Mouse (Mus musculus) cortical plate, adult 2 months (tissue): Measurements from ENCODE around the gene Phf5a. TPM values are rescaled to one million over a fixed set of nuclear protein-coding genes. Genes with fewer than 3 reads are reported as not detected.

Experiments
- H3K27ac ChIP-seq: fragments of 200-500 bp; 2 replicates; pipeline ENCODE4 v1.5.1; 2012; ENCODE audit warnings: low read length, control low read depth, inconsistent platforms; ENCODE audit not compliant: insufficient read depth
- H3K4me1 ChIP-seq: fragments of 200-500 bp; 2 replicates; pipeline ENCODE4 v1.6.1; 2011; ENCODE audit warnings: low read length; ENCODE audit not compliant: control insufficient read depth, insufficient read depth
- H3K4me3 ChIP-seq: fragments of 200-500 bp; 2 replicates; pipeline ENCODE4 v1.5.1; 2011; ENCODE audit warnings: mild to moderate bottlenecking, low read length, control low read depth; ENCODE audit not compliant: insufficient read depth
- CTCF ChIP-seq: fragments of 200-500 bp; IDR thresholded peaks from 2 replicates; pipeline ENCODE4 v1.5.1; 2011; ENCODE audit warnings: mild to moderate bottlenecking, control low read depth, low read length; ENCODE audit not compliant: insufficient read depth; ENCODE audit errors: extremely low read depth
- POLR2A ChIP-seq: fragments of 200-500 bp; IDR thresholded peaks from 2 replicates; pipeline ENCODE4 v1.6.1; 2011; ENCODE audit warnings: mild to moderate bottlenecking, low read length, control low read depth; ENCODE audit not compliant: insufficient read depth; ENCODE audit errors: extremely low read depth
- polyA plus RNA-seq: library from polyadenylated mRNA; depleted of rRNA; stranded (reverse); fragments of >200 nt; gene quantifications from 2 replicates; pipeline ENCODE4 v1.2.3, GENCODE M21; 2012

Phf5a gene
- polyA plus RNA-seq, 1 experiment = 53.3 TPM

DNA sequence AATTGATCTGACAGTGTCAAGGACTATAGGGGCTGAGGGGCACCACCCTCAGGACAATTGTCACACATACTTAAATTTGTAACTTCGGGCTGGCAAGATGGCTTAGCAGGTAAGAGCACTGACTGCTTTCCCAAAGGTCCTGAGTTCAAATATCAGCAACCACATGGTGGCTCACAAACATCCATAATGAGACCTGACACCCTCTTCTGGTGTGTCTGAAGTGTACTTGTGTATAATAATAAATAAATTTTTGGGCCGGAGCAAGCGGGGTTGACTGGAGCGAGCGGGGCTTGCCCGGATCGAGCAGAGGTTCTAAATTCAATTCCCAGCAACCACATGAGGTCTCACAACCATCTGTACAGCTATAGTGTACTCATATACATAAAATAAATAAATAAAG, 31.4 kb downstream of the Phf5a start:
- TF ChIP-seq CTCF (no peak), POLR2A (no peak)
- H3K27ac ChIP-seq = peak overlapping the region; percentile 6; the same call in 1 of the 2 replicates
- peaks cover 8% of the 10 kb centered on the region for H3K4me1 ChIP-seq
- no peak overlapping the region for H3K4me3 ChIP-seq

GRCm38 (mm10) chr15:81839634-81840033, 32.1 kb downstream of the Phf5a start:
- Histone ChIP-seq H3K4me3 (no peak overlapping the region), H3K4me1 (peaks cover 8% of the 10 kb centered on the region), H3K27ac (peak overlapping the region; percentile 75)
- peak; percentile 41; the same call in 1 of the 2 replicates for TF ChIP-seq POLR2A
- no peak for TF ChIP-seq CTCF

GRCm38 (mm10) chr15:81838554-81839235, 33.0 kb downstream of the Phf5a start:
- Histone ChIP-seq H3K27ac (peak overlapping the region; percentile 76; the same call in 1 of the 2 replicates), H3K4me1 (peaks cover 8% of the 10 kb centered on the region), H3K4me3 (no peak overlapping the region)
- no peak for TF ChIP-seq POLR2A
- TF ChIP-seq CTCF = no peak

GRCm38 (mm10) chr15:81836966-81837920, 34.5 kb downstream of the Phf5a start:
- H3K4me1 ChIP-seq = peaks cover 8% of the 10 kb centered on the region
- H3K4me3 ChIP-seq = no peak overlapping the region
- no peak for TF ChIP-seq CTCF
- TF ChIP-seq POLR2A = no peak
- H3K27ac ChIP-seq = peak overlapping the region; percentile 96

DNA sequence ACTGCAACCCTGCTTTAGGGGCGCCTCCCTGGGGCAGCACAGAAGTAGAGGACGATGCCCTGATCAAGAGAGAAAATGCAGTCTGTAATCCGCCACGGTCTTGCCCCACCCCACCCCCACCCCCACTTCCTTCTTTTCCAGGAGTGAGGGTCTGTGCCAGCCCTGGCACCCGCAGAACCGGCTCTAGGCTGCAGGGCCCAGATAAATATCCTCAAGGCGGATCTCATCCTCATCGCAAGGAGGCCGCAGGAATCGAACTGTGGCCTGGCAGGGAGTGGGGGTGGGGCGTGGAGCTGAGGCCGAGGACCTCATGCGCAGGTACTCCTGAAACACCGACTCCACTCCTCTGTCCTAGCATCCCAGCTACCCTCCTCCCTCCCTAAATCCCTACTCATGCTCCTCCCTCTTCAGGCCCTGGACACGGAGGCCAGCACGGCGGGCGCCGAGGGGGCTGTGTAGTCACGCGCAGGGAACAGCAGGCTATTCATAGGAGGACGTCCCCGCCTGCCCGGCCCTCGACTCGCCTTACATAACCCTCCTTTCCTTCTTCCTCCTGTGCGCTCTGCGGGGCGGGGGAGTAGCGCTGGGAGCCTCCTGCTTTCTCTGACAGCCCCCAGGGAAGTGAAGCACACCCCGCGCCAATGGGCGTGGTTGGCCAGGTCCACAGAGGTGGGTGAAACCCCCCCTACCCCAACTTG, 35.4 kb downstream of the Phf5a start:
- peaks cover 8% of the 10 kb centered on the region for H3K4me1 ChIP-seq
- H3K4me3 ChIP-seq = peak overlapping the region; percentile 21
- H3K27ac ChIP-seq = peak overlapping the region; percentile 96
- TF ChIP-seq POLR2A (peak; percentile 87), CTCF (no peak)

GRCm38 (mm10) chr15:81835007-81835880, 36.5 kb downstream of the Phf5a start:
- H3K27ac ChIP-seq = peak overlapping the region; percentile 36
- TF ChIP-seq POLR2A = no peak
- TF ChIP-seq CTCF = no peak
- H3K4me3 ChIP-seq = no peak overlapping the region
- H3K4me1 ChIP-seq = peaks cover 8% of the 10 kb centered on the region

DNA sequence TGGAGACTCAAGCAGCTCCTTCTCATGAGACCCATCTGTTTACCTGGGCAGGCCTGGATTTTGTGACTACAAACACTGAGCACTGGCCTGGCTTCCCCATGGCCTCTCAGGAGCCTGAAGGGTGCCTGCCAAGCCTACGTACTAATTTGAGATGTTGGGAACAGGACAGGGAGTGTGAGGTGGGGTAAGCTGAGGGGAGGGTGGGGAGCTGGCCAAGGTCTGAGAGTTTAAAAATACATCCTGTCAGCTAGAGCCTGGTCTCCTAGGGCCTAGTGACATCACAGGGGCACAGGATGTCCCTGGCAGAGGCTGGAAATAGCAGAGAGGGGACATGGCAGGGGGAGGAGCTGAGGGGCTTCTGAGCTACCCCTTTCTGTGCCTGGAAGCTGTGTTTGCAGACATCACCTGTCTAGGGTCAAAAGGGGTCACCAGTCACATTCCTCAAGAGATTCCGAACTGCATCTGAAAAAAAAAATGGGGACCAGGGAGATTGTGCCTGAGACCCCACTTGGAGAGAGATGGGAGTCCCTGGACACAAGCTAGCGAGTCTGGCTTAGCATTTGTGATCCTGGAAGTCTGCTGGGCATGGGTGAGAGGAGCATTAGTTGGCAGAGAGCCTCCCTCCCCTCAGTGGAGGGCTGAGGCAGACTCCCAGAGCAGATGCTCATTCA, 37.4 kb downstream of the Phf5a start:
- TF ChIP-seq CTCF (no peak), POLR2A (no peak)
- no peak overlapping the region for H3K4me3 ChIP-seq
- H3K4me1 ChIP-seq = peaks cover 6% of the 10 kb centered on the region
- H3K27ac ChIP-seq = no peak overlapping the region

DNA sequence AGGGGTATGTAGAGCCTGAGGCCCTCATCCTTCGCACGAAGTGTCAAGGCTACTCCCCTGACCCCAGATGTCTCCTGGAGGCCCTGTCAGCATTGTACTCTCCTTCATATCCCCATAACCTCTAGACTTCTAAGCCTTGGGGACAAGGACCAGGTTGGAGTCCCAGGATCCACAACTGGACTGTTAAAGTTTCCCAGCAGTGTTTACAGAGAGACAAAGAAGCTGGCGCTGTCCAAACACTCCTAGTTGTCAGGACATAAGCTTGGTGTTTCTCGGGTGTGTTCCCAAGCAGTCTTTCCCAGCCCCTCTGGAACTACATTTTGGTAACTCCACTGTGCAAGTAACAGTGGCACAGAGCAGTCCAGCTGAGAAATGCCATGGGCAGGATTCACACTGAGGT, 38.2 kb downstream of the Phf5a start:
- H3K27ac ChIP-seq = no peak overlapping the region

More for the DNA sequence above, 38.2 kb downstream of the Phf5a start:
- Histone ChIP-seq H3K4me3 (no peak overlapping the region), H3K4me1 (peaks cover 5% of the 10 kb centered on the region)
- TF ChIP-seq POLR2A = no peak
- no peak for TF ChIP-seq CTCF
